Mouse (Mus musculus): ENCODE results near the gene Afdn.
"Not testable (repeated sequence)": the region's sequence is repeated elsewhere in the genome, so short reads cannot be mapped to it uniquely, and the experiment has no call there.

The Afdn gene

GRCm38 (mm10) chr17:13830234-13830633 is 69.9 kb downstream of the Afdn start:
- in situ Hi-C loops (cut with MboI; ENCODE audit: low pct_unique_long_range_greater_than_20kb in 1 of 2, low sequenced_read_pairs in 2 of 2, unreplicated experiment in 1 of 2) = no loop called here

DNA sequence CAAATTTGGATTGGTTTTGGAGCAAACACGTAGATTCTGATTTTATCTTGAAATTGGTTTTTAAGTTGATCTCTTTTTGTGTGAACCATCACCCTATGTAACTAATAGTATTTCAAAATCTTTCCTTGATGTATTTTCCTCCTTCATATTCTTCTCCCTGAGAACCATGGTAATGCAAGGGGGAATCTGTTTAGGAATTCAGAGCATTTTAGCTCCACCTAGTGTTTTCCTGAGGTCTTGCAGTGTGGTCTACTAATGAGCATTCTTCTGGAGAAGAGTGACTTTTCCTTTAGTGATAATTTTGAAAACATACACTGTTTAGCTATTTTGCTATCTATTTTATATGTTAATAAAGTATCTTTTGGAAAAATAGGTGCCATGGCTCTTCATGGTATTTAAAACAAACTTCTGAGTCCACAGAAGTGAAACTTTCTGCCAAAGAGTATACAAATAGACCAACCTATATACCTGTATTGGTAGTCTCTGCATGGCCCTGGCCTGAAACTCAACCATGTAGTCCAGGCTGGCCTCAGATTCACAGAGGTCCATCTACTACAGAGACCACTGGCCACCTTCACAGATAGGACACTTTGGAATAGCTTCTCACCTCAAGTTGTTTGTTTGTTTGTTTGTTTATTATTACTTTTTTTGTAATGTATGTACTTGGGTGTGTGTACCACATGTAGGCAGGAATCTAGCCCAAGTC is 70.5 kb downstream of the Afdn start:
- in situ Hi-C loops (cut with MboI; ENCODE audit: low pct_unique_long_range_greater_than_20kb in 1 of 2, low sequenced_read_pairs in 2 of 2, unreplicated experiment in 1 of 2) = no loop called here

DNA sequence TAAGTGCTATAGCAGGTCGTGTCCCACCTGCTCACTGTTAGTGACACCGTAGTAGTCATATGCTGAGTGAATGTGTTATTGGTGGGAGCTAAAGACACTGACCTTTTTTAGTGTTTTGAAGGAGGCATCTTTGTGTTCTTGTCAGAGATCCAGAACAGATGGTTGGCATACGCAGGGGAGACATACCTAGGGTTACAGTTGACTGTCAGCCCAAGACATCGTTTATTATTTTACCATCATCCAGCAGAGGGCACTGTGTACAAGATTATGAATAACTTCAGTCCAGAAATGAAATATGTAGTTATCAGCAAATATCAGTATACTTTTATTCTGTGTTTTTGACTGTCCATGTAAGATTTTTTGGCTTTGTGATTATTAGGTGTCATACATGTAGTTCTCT is 75.5 kb downstream of the Afdn start:
- in situ Hi-C loops (cut with MboI; ENCODE audit: low pct_unique_long_range_greater_than_20kb in 1 of 2, low sequenced_read_pairs in 2 of 2, unreplicated experiment in 1 of 2) = no loop called here

DNA sequence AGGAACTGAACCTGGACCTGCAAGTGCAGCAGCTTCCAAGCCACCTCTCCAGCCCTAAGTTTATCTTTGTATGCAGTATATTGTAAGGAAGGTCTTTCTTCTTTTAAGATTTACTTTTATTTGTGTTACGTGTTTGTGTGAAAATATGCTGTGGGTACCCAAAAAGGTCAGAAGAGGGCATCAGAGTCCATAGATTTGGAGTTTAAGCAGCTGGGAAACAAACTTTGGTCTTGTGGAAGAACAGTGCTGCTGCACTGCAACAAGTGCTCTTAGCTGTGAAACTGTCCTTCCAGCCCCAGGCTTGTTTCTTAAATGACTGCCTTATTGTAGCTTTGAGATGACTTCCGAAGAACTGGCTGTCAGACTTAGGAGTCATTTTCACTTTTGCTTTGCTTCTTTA is 89.8 kb downstream of the Afdn start:
- in situ Hi-C loops (cut with MboI; ENCODE audit: low pct_unique_long_range_greater_than_20kb in 1 of 2, low sequenced_read_pairs in 2 of 2, unreplicated experiment in 1 of 2) = no loop called here

DNA sequence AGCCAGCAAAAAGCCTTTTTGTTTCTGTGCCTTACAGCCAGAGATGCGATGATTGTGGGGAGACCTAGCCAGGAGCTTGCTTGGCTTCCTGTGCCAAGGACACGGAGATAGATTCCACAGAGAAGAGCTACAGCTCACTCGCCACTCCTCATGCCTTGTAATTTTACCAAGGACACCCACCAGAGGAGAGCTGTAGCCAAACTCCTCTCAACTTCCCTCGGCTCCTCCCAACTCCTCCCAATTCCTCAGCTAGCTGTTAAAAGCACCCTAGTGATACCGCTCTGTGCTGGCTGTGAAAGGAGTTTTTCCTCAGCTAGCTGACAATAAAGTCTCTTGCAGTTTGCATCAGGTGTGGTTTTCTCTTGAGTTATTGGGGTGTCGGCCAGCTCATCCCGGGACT is 93.5 kb downstream of the Afdn start:
- in situ Hi-C loops (cut with MboI; ENCODE audit: low pct_unique_long_range_greater_than_20kb in 1 of 2, low sequenced_read_pairs in 2 of 2, unreplicated experiment in 1 of 2) = not testable (repeated sequence)

DNA sequence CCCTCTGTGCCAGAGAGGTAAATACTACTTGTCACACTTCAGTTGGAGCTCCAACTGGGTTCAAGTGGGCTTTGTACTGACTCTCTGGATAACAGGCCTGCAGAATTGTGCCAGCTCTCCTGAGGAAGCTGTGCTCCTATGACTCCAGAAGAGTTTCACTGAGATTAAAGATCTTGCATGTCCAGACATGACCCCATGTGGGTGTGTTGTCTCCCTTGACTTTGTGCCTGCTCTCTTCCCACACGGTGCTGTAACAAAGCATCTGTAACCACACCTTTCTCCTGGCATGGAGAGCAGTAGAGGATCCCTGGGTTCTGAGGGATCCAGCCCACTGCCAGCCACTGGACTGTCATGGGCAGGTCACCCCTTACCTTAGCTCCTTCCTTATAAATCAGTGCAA is 95.1 kb downstream of the Afdn start:
- in situ Hi-C loops (cut with MboI; ENCODE audit: low pct_unique_long_range_greater_than_20kb in 1 of 2, low sequenced_read_pairs in 2 of 2, unreplicated experiment in 1 of 2) = no loop called here

- in situ Hi-C loops (cut with MboI; ENCODE audit: low pct_unique_long_range_greater_than_20kb in 1 of 2, low sequenced_read_pairs in 2 of 2, unreplicated experiment in 1 of 2) = no loop called here
Measured at GRCm38 (mm10) chr17:13856429-13857090, 96.2 kb downstream of the Afdn start.

GRCm38 (mm10) chr17:13865340-13865739 is 105.0 kb downstream of the Afdn start:
- in situ Hi-C loops (cut with MboI; ENCODE audit: low pct_unique_long_range_greater_than_20kb in 1 of 2, low sequenced_read_pairs in 2 of 2, unreplicated experiment in 1 of 2) = no loop called here

GRCm38 (mm10) chr17:13866951-13867351 is 106.6 kb downstream of the Afdn start:
- in situ Hi-C loops (cut with MboI; ENCODE audit: low pct_unique_long_range_greater_than_20kb in 1 of 2, low sequenced_read_pairs in 2 of 2, unreplicated experiment in 1 of 2) = no loop called here

DNA sequence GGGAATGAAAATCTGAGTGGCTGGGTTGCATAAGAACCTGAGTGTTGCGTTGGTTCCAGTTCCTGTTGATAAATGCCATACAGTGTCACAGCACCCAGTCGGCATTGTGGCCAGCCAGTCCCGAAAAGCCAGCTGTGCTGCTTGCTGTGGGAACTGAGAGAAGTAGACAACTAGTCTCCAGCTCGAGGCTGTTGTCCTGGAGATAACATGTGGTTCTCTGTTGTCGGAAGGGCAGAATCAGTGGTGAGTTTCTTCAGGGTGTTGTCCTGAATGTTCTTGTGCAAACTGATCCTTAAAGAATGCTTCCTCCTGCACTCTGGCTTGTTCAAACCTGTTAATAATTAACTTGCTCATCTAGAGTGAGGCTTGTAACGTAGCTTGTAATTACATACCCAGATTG is 107.1 kb downstream of the Afdn start:
- in situ Hi-C loops (cut with MboI; ENCODE audit: low pct_unique_long_range_greater_than_20kb in 1 of 2, low sequenced_read_pairs in 2 of 2, unreplicated experiment in 1 of 2) = no loop called here

DNA sequence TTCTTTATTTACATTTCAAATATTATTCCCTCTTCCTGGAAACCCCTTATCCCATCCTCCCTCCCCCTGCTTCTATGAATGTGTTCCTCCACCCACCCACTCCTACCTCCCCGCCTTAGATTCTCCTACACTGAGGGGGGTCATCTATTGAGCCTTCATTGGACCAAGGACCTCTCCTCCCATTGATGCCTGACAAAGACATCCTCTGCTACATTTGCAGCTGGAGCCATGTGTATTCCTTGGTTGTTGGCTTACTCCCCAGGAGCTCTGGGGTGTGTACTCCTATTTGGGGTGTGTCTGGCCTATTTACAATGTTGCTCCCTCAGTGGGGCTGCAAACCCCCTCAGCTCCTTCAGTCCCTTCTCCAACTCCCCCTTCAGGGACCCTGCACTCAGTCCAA is 109.9 kb downstream of the Afdn start:
- in situ Hi-C loops (cut with MboI; ENCODE audit: low pct_unique_long_range_greater_than_20kb in 1 of 2, low sequenced_read_pairs in 2 of 2, unreplicated experiment in 1 of 2) = no loop called here

GRCm38 (mm10) chr17:13874245-13874644 is 113.9 kb downstream of the Afdn start:
- in situ Hi-C loops (cut with MboI; ENCODE audit: low pct_unique_long_range_greater_than_20kb in 1 of 2, low sequenced_read_pairs in 2 of 2, unreplicated experiment in 1 of 2) = no loop called here

DNA sequence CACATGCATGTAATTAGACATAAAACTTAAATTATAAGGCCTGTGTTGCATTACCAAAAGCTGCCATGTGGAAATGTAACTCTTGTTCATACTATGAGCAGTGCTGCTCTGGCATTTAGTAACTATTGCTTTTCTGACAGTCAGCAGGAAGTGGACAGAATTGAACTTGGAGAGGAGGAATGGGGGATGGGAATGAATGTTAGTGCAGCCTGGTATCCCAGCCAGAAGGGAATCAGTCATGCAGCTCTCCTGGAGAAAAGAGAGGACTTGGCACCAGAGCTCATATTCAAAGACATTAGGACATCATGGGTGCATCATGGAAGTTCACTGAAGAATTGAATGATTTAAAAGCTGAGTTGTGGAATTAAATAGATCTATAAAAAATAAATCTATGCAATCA is 117.1 kb downstream of the Afdn start:
- in situ Hi-C loops (cut with MboI; ENCODE audit: low pct_unique_long_range_greater_than_20kb in 1 of 2, low sequenced_read_pairs in 2 of 2, unreplicated experiment in 1 of 2) = no loop called here

DNA sequence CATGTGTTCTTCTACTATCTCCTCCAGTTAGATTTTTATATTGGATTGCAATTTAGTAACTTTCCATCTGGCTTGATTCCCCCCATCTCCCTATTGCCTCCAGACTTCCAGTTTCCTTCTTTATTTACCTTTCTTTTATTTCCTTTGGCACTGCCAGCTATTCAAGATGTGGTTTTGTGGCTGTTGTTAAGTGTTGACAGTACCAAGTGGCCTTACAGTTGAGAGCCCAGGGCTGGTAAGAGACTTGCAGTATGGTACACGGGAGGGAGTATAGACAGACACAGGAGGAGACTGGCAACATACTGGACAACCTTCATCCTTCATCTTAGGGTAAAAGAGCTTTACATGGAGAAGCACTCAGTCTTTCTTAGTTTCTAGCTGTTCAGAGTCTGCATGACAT is 119.4 kb downstream of the Afdn start:
- in situ Hi-C loops (cut with MboI; ENCODE audit: low pct_unique_long_range_greater_than_20kb in 1 of 2, low sequenced_read_pairs in 2 of 2, unreplicated experiment in 1 of 2) = no loop called here

DNA sequence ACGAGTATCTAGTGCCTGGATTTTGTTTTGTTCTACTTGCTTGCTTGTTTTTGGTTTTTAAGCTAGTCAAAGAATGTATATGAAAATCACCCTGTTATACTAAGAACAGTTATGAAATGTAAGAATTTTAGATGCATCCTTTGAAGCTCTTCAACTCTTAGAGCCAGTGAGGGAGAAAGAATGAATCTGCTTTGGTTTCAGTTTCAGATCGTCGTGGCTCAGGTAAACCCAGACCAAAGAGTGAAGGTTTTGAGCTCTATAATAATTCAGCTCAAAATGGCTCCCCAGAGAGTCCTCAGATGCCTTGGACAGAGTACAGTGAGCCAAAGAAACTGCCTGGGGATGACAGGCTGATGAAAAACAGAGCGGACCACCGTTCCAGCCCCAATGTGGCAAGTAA is 123.2 kb downstream of the Afdn start:
- in situ Hi-C loops (cut with MboI; ENCODE audit: low pct_unique_long_range_greater_than_20kb in 1 of 2, low sequenced_read_pairs in 2 of 2, unreplicated experiment in 1 of 2) = no loop called here

GRCm38 (mm10) chr17:13889818-13890434 is 129.6 kb downstream of the Afdn start:
- in situ Hi-C loops (cut with MboI; ENCODE audit: low pct_unique_long_range_greater_than_20kb in 1 of 2, low sequenced_read_pairs in 2 of 2, unreplicated experiment in 1 of 2) = no loop called here

- in situ Hi-C loops (cut with MboI; ENCODE audit: low pct_unique_long_range_greater_than_20kb in 1 of 2, low sequenced_read_pairs in 2 of 2, unreplicated experiment in 1 of 2) = no loop called here
Measured at GRCm38 (mm10) chr17:13890932-13891331, 130.6 kb downstream of the Afdn start.

DNA sequence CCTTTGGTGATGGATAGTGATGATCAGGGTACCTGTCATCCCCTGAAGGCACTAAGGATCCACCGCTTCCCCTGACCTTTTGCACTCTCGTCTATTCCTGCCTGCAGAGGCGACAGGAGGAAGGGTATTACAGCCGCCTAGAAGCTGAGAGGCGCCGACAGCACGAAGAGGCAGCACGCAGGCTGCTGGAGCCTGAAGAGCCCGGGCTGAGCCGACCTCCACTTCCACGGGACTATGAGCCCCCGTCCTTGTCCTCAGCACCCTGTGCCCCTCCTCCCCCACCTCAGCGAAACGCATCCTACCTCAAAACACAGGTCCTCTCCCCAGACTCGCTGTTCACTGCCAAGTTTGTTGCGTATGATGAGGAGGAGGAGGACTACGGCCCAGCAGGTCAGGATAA is 138.5 kb downstream of the Afdn start:
- in situ Hi-C loops (cut with MboI; ENCODE audit: low pct_unique_long_range_greater_than_20kb in 1 of 2, low sequenced_read_pairs in 2 of 2, unreplicated experiment in 1 of 2) = no loop called here

GRCm38 (mm10) chr17:13899241-13899640 is 138.9 kb downstream of the Afdn start:
- in situ Hi-C loops (cut with MboI; ENCODE audit: low pct_unique_long_range_greater_than_20kb in 1 of 2, low sequenced_read_pairs in 2 of 2, unreplicated experiment in 1 of 2) = no loop called here

DNA sequence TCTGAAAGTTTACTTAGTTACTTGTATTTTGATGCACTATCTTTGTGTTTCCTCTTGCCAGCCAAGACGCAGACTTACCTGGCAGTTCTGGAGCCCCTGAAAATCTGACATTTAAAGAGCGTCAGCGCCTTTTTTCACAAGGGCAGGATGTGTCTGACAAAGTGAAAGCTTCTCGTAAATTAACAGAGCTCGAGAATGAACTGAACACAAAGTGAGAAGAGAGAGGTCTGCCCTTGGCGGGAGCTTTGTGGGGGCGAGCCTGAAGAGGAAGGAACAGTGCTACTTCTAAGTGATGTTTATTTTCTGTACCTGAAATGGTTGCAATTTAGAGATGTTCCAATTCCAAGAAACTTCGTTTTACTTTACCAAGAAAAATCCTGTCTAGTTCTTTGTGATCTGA is 143.5 kb downstream of the Afdn start:
- in situ Hi-C loops (cut with MboI; ENCODE audit: low pct_unique_long_range_greater_than_20kb in 1 of 2, low sequenced_read_pairs in 2 of 2, unreplicated experiment in 1 of 2) = no loop called here
